Mouse (Mus musculus) megakaryocyte, embryonic 14.5 days (primary cell): ENCODE measurements around the gene Sult5a1. TPM values are rescaled to one million over a fixed set of nuclear protein-coding genes. Genes with fewer than 3 reads are reported as not detected.

Source experiments
- H3K27me3 ChIP-seq: replicated peaks from 2 replicates; pipeline ENCODE3; 2012; ENCODE audit warnings: inconsistent platforms
- H3K36me3 ChIP-seq: replicated peaks from 2 replicates; pipeline ENCODE3; 2012; ENCODE audit warnings: low read length, inconsistent platforms, mixed read lengths
- H3K4me1 ChIP-seq: 2 replicates; pipeline ENCODE4 v1.6.1; 2012; ENCODE audit warnings: inconsistent platforms
- H3K4me3 ChIP-seq: replicated peaks from 2 replicates; pipeline ENCODE3; 2012; ENCODE audit warnings: moderate library complexity, mild to moderate bottlenecking, inconsistent platforms
- H3K9me3 ChIP-seq: 2 replicates; pipeline ENCODE4 v1.6.1; 2012; ENCODE audit warnings: inconsistent platforms
- FLI1 ChIP-seq: IDR thresholded peaks from 2 replicates; pipeline ENCODE4 v1.6.1; 2012; ENCODE audit warnings: low read length, inconsistent platforms, mixed read lengths
- GATA1 ChIP-seq: IDR thresholded peaks from 3 replicates; pipeline ENCODE4 v1.6.1; 2012; ENCODE audit warnings: mixed read lengths, low read length, inconsistent platforms, borderline replicate concordance
- polyA plus RNA-seq: library from polyadenylated mRNA; stranded (reverse); fragments of >175 nt; gene quantifications from 2 replicates; pipeline ENCODE4 v1.2.3, GENCODE M21; 2012; ENCODE audit warnings: low replicate concordance; ENCODE audit not compliant: insufficient read depth

Sult5a1 gene
- polyA plus RNA-seq, 1 experiment, result not detected

GRCm38 (mm10) chr8:123185566-123186409 is 27.7 kb upstream of the Sult5a1 start, which contains the start of gene Dpep1:
Gene Dpep1 (plus strand): TSS chr8:123186242.
- H3K4me1 ChIP-seq, result peaks cover 12% of the 10 kb centered on the region
- TF ChIP-seq GATA1 (no peak), FLI1 (no peak)
- H3K9me3 ChIP-seq, result peaks cover 6% of the 10 kb centered on the region
- H3K4me3 ChIP-seq, result no peak within 1 kb of the TSS
- no peaks in the 10 kb centered on the region for H3K36me3 ChIP-seq
- H3K27me3 ChIP-seq, result peaks cover 80% of the 10 kb centered on the region

- peaks cover 8% of the 10 kb centered on the region; the same call in 1 of the 2 replicates for H3K4me1 ChIP-seq
- H3K27me3 ChIP-seq, result peaks cover 61% of the 10 kb centered on the region
- TF ChIP-seq FLI1 (no peak), GATA1 (no peak)
Observed at GRCm38 (mm10) chr8:123181391-123181790, 23.3 kb upstream of the Sult5a1 start.

GRCm38 (mm10) chr8:123156070-123156773 is 1.9 kb downstream of the Sult5a1 start:
- Histone ChIP-seq H3K4me1 (peaks cover 21% of the 10 kb centered on the region), H3K9me3 (peaks cover 5% of the 10 kb centered on the region; the same call in 1 of the 2 replicates), H3K27me3 (peaks cover 70% of the 10 kb centered on the region), H3K4me3 (no peak overlapping the region), H3K36me3 (no peaks in the 10 kb centered on the region)
- TF ChIP-seq GATA1, result no peak
- no peak for TF ChIP-seq FLI1

More at GRCm38 (mm10) chr8:123181391-123181790, 23.3 kb upstream of the Sult5a1 start:
- Histone ChIP-seq H3K36me3 (no peaks in the 10 kb centered on the region), H3K4me3 (no peak overlapping the region), H3K9me3 (peaks cover 42% of the 10 kb centered on the region)

- no peak for TF ChIP-seq GATA1
- TF ChIP-seq FLI1, result no peak
- Histone ChIP-seq H3K27me3 (peaks cover 68% of the 10 kb centered on the region), H3K9me3 (peaks cover 5% of the 10 kb centered on the region; the same call in 1 of the 2 replicates), H3K4me3 (peak overlapping the region; percentile 12), H3K4me1 (peaks cover 28% of the 10 kb centered on the region), H3K36me3 (no peaks in the 10 kb centered on the region)
Observed at GRCm38 (mm10) chr8:123155177-123155576, 2.9 kb downstream of the Sult5a1 start.

GRCm38 (mm10) chr8:123150737-123151171 is 7.4 kb downstream of the Sult5a1 start:
- peaks cover 12% of the 10 kb centered on the region for H3K9me3 ChIP-seq
- peaks cover 20% of the 10 kb centered on the region for H3K4me1 ChIP-seq
- H3K4me3 ChIP-seq, result no peak overlapping the region
- no peaks in the 10 kb centered on the region for H3K36me3 ChIP-seq
- peaks cover 61% of the 10 kb centered on the region for H3K27me3 ChIP-seq
- TF ChIP-seq GATA1 (no peak), FLI1 (no peak)

GRCm38 (mm10) chr8:123146390-123146789 is 11.7 kb downstream of the Sult5a1 start:
- Histone ChIP-seq H3K9me3 (peaks cover 16% of the 10 kb centered on the region), H3K36me3 (no peaks in the 10 kb centered on the region), H3K4me1 (peaks cover 12% of the 10 kb centered on the region), H3K4me3 (no peak overlapping the region), H3K27me3 (peaks cover 56% of the 10 kb centered on the region)
- TF ChIP-seq GATA1 (no peak), FLI1 (no peak)

GRCm38 (mm10) chr8:123145279-123145678 is 12.8 kb downstream of the Sult5a1 start:
- Histone ChIP-seq H3K36me3 (no peaks in the 10 kb centered on the region), H3K4me1 (peaks cover 2% of the 10 kb centered on the region; the same call in 1 of the 2 replicates), H3K4me3 (no peak overlapping the region), H3K27me3 (peaks cover 64% of the 10 kb centered on the region), H3K9me3 (peaks cover 16% of the 10 kb centered on the region)
- TF ChIP-seq GATA1, result no peak

- no peak for TF ChIP-seq GATA1
- no peak for TF ChIP-seq FLI1
- Histone ChIP-seq H3K27me3 (peaks cover 68% of the 10 kb centered on the region), H3K4me3 (no peak overlapping the region), H3K4me1 (peaks cover 6% of the 10 kb centered on the region; the same call in 1 of the 2 replicates), H3K9me3 (peaks cover 10% of the 10 kb centered on the region), H3K36me3 (no peaks in the 10 kb centered on the region)
Observed at GRCm38 (mm10) chr8:123141741-123142462, 16.2 kb downstream of the Sult5a1 start.

GRCm38 (mm10) chr8:123138741-123139140 is 19.4 kb downstream of the Sult5a1 start:
- no peak overlapping the region for H3K4me3 ChIP-seq
- H3K27me3 ChIP-seq, result peaks cover 80% of the 10 kb centered on the region
- H3K36me3 ChIP-seq, result no peaks in the 10 kb centered on the region
- peaks cover 6% of the 10 kb centered on the region; the same call in 1 of the 2 replicates for H3K4me1 ChIP-seq
- TF ChIP-seq FLI1, result no peak
- TF ChIP-seq GATA1, result no peak
- H3K9me3 ChIP-seq, result peaks cover 13% of the 10 kb centered on the region
